Mouse (Mus musculus): ENCODE data around the gene Foxa3.

- TF ChIP-seq CTCF (IDR thresholded peaks at IDR 0.05; ENCODE audit: borderline replicate concordance, extremely low read depth, insufficient read depth, insufficient read length) = no peak
- TF ChIP-seq POLR2A (IDR thresholded peaks at IDR 0.05; ENCODE audit: borderline replicate concordance, extremely low read depth, insufficient read depth, insufficient read length, poor library complexity, severe bottlenecking) = no peak
Observed at GRCm38 (mm10) chr7:19067935-19068334, 44.6 kb upstream of the Foxa3 start.

All from brain, embryonic 14.5 days (tissue).